Mouse (Mus musculus): ENCODE measurements around the gene Olfr1215.
"Not testable (repeated sequence)": the region's sequence is repeated elsewhere in the genome, so short reads cannot be mapped to it uniquely, and the experiment has no call there.

The Olfr1215 gene

GRCm38 (mm10) chr2:89006873-89007272, at the start of gene Olfr1215:
Olfr1215 (minus strand) TSS chr2:89006973.
- DNase-seq (ENCODE audit: extremely low read depth, low read depth) = no peak

GRCm38 (mm10) chr2:89031965-89032364, 25.2 kb upstream of the Olfr1215 start, which contains the start of gene Olfr1217:
Olfr1217 (minus strand) TSS chr2:89032065.
- no peak for DNase-seq (ENCODE audit: extremely low read depth, low read depth)

- not testable (repeated sequence) for DNase-seq (ENCODE audit: extremely low read depth, low read depth)
These were observed 14.7 kb upstream of the Olfr1215 start for GRCm38 (mm10) chr2:89021436-89021835.

GRCm38 (mm10) chr2:89018240-89018639, 11.5 kb upstream of the Olfr1215 start, which contains the start of gene Olfr1216:
Olfr1216 (minus strand) TSS chr2:89018340.
- DNase-seq (ENCODE audit: extremely low read depth, low read depth) = no peak

GRCm38 (mm10) chr2:88992553-88992952, 14.2 kb downstream of the Olfr1215 start, which contains the start of gene Olfr1214:
Olfr1214 (minus strand) TSS chr2:88992653.
- DNase-seq (ENCODE audit: extremely low read depth, low read depth) = no peak

GRCm38 (mm10) chr2:88980181-88980580, 26.6 kb downstream of the Olfr1215 start, which contains the start of gene Gm13762:
Gm13762 (minus strand) TSS chr2:88980281.
- DNase-seq (ENCODE audit: extremely low read depth, low read depth) = no peak

GRCm38 (mm10) chr2:88953669-88954068, 53.1 kb downstream of the Olfr1215 start, which contains the start of gene Olfr1212:
Olfr1212 (plus strand) TSS chr2:88953969.
- DNase-seq (ENCODE audit: extremely low read depth, low read depth) = no peak
